Mouse (Mus musculus): ENCODE measurements at regions not wholly inside any gene's neighbourhood (a gene's known extent, or its start where the extent isn't known, plus 50 kb on each side); places are given as distances from the start of the nearest gene placed in this dataset.

DNA sequence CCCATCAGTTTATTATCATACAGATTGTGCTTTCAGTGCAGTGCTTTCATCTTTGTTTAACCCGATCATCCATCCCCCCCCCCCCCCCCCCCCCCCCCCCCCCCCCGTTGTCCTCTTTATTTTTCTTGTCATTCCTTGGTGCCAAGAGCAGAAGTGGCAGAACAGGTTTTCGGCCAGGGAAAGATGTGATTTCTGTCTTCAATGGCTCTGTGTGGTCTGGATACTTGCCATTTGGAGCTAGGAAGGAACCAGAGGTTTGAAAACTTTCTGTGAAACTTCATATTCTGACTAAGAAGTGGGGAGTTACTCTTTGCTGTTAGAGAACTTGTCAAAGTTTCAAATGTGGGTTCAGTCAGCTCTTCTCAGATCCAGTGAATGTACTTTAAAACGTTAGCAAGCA lies 231.1 kb upstream of the Tet2 start:
- ATAC-seq (ENCODE audit: low FRiP score, low read depth), result no peak
- no peak overlapping the region for H3K27ac ChIP-seq (replicated peaks; ENCODE audit: low read depth, low read length)

DNA sequence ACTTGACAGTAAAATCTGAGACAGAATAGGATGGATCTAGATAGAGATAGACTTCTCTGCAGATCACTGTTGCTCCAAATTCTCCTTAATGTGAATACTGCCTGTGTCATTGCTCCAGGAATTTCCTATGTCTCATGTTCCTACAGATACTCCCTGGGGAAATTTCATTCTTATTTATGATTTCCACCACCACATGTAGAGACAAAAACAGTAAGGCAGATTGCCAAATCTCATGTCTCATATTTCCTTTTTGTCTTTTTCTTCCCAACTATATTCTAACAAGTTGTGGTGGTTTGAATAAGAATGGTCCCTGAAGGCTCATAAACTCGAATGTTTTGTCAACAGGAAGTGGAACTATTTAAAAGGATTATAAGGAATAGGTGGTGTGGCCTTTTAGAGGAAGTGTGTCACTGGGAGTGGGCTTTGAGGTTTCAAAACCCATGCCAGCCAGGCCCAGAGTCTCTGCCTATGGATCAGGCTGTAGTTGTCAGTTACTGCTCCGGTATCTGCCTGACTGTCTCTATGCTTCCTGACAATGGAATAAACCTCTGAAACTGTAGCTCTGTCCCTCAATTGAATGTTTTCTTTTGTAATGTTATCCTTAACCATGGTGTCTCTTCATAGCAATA lies 234.3 kb upstream of the Tet2 start:
- Histone ChIP-seq H3K4me2 (replicated peaks; ENCODE audit: low read depth, low read length, severe bottlenecking) (no peak overlapping the region), H3K9ac (ENCODE audit: low read depth, low read length, severe bottlenecking) (no peak overlapping the region), H3K27ac (replicated peaks; ENCODE audit: low read depth, low read length) (no peak overlapping the region), H3K4me3 (replicated peaks; ENCODE audit: low read length) (no peak overlapping the region), H3K36me3 (ENCODE audit: control insufficient read depth, insufficient read depth, low read length) (no peaks in the 10 kb centered on the region), H3K27me3 (ENCODE audit: control insufficient read depth, insufficient read depth, low read length) (no peaks in the 10 kb centered on the region), H3K4me1 (ENCODE audit: control insufficient read depth, insufficient read depth, low read length) (no peaks in the 10 kb centered on the region), H3K9me3 (ENCODE audit: control insufficient read depth, low read length) (no peaks in the 10 kb centered on the region)
- DNase-seq (ENCODE audit: low spot score), result peak; percentile 47
- 65% methylated on average over 2 of the region's 2 CpGs for WGBS
- TF ChIP-seq POLR2A (IDR thresholded peaks at IDR 0.05; ENCODE audit: borderline replicate concordance, extremely low read depth, insufficient read depth, insufficient read length), result no peak
- no peak for ATAC-seq (ENCODE audit: low FRiP score, low read depth)

More for the DNA sequence above, 231.1 kb upstream of the Tet2 start:
- Histone ChIP-seq H3K9me3 (ENCODE audit: control insufficient read depth, low read length) (no peaks in the 10 kb centered on the region), H3K4me1 (ENCODE audit: control insufficient read depth, insufficient read depth, low read length) (no peaks in the 10 kb centered on the region), H3K27me3 (ENCODE audit: control insufficient read depth, insufficient read depth, low read length) (no peaks in the 10 kb centered on the region), H3K4me3 (replicated peaks; ENCODE audit: low read length) (no peak overlapping the region), H3K36me3 (ENCODE audit: control insufficient read depth, insufficient read depth, low read length) (no peaks in the 10 kb centered on the region), H3K9ac (ENCODE audit: low read depth, low read length, severe bottlenecking) (no peak overlapping the region), H3K4me2 (replicated peaks; ENCODE audit: low read depth, low read length, severe bottlenecking) (no peak overlapping the region)
- 21% methylated on average over 4 of the region's 4 CpGs for WGBS
- DNase-seq (ENCODE audit: low spot score), result no peak
- no peak for TF ChIP-seq POLR2A (IDR thresholded peaks at IDR 0.05; ENCODE audit: borderline replicate concordance, extremely low read depth, insufficient read depth, insufficient read length)

DNA sequence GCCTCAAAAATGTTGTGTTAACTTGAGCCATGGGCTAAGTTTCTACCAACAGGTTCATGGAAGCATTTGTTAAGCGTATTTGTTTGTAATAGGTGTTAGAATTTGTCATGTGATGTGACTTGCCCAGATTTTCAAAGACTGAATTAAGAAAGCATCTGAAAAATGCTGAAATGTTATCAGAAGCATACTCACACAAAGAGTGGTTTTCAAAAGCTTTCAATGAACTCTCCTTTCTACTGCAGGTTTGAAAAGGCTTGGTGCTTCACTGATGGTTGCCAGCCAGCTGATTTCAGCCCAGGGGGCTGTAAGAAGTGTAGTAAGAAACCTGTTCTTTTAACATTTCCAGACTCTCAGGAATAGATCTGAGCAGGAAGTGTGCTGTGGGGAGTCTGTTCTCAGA lies 238.1 kb upstream of the Tet2 start:
- H3K9ac ChIP-seq (ENCODE audit: low read depth, low read length, severe bottlenecking), result no peak overlapping the region
- TF ChIP-seq POLR2A (IDR thresholded peaks at IDR 0.05; ENCODE audit: borderline replicate concordance, extremely low read depth, insufficient read depth, insufficient read length), result no peak
- no peaks in the 10 kb centered on the region for H3K36me3 ChIP-seq (ENCODE audit: control insufficient read depth, insufficient read depth, low read length)
- H3K4me1 ChIP-seq (ENCODE audit: control insufficient read depth, insufficient read depth, low read length), result no peaks in the 10 kb centered on the region
- WGBS, result 84% methylated on average over 1 of the region's 1 CpGs
- H3K27ac ChIP-seq (replicated peaks; ENCODE audit: low read depth, low read length), result no peak overlapping the region
- ATAC-seq (ENCODE audit: low FRiP score, low read depth), result no peak
- no peaks in the 10 kb centered on the region for H3K9me3 ChIP-seq (ENCODE audit: control insufficient read depth, low read length)
- DNase-seq (ENCODE audit: low spot score), result no peak
- H3K27me3 ChIP-seq (ENCODE audit: control insufficient read depth, insufficient read depth, low read length), result no peaks in the 10 kb centered on the region
- no peak overlapping the region for H3K4me3 ChIP-seq (replicated peaks; ENCODE audit: low read length)
- H3K4me2 ChIP-seq (replicated peaks; ENCODE audit: low read depth, low read length, severe bottlenecking), result no peak overlapping the region

DNA sequence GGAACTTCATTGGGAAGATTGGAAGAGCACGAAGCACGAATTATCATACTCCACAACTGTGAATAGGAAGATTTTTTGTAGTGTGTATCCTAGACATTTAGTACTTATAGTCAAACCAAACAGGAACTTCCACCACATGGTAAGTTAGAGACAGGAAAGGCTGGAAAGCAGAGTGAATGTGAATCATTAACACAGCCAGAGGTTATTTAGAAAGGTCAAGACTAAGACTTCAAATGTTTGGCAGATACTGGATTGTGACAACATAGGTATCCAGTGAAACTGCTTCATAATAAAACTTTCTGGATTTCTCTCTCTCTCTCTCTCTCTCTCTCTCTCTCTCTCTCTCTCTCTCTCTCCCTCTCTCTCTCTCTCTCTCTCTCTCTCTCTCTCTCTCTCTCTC lies 246.4 kb upstream of the Tet2 start:
- H3K9me3 ChIP-seq (ENCODE audit: control insufficient read depth, low read length), result no peaks in the 10 kb centered on the region
- no peak overlapping the region for H3K4me2 ChIP-seq (replicated peaks; ENCODE audit: low read depth, low read length, severe bottlenecking)
- TF ChIP-seq POLR2A (IDR thresholded peaks at IDR 0.05; ENCODE audit: borderline replicate concordance, extremely low read depth, insufficient read depth, insufficient read length), result no peak
- H3K36me3 ChIP-seq (ENCODE audit: control insufficient read depth, insufficient read depth, low read length), result no peaks in the 10 kb centered on the region
- 90% methylated on average over 2 of the region's 2 CpGs for WGBS
- H3K27me3 ChIP-seq (ENCODE audit: control insufficient read depth, insufficient read depth, low read length), result no peaks in the 10 kb centered on the region
- DNase-seq (ENCODE audit: low spot score) (no peak), ATAC-seq (ENCODE audit: low FRiP score, low read depth) (no peak)
- H3K27ac ChIP-seq (replicated peaks; ENCODE audit: low read depth, low read length), result no peak overlapping the region
- H3K9ac ChIP-seq (ENCODE audit: low read depth, low read length, severe bottlenecking), result no peak overlapping the region
- no peak overlapping the region for H3K4me3 ChIP-seq (replicated peaks; ENCODE audit: low read length)
- H3K4me1 ChIP-seq (ENCODE audit: control insufficient read depth, insufficient read depth, low read length), result no peaks in the 10 kb centered on the region

DNA sequence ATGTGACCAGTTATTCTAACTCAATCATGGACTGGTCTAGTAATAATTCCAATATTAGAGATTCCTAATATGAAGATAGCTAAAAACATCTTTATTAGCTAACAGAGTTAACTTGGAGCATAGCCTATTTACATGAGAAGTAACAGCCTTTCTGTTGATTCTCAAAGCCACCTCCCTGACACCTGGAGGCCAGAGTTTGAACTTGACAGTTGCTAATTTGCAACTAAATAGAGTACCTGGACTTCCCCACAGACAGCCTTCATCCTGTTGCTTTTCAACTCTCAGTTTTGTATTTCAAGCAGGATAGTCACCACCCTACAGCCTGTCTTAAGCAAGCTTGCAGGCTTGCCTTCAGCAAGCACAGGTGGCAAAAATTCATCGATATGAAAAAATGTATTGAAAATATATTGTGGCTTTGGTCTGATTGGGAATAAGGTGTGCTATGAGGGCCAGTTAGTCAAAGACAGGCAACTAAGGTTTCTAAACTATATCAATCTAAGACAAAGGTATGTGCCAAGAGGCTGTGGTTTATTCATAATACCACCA lies 264.1 kb upstream of the Tet2 start:
- TF ChIP-seq POLR2A (IDR thresholded peaks at IDR 0.05; ENCODE audit: borderline replicate concordance, extremely low read depth, insufficient read depth, insufficient read length), result no peak
- Histone ChIP-seq H3K36me3 (ENCODE audit: control insufficient read depth, insufficient read depth, low read length) (no peaks in the 10 kb centered on the region), H3K27ac (replicated peaks; ENCODE audit: low read depth, low read length) (no peak overlapping the region), H3K9ac (ENCODE audit: low read depth, low read length, severe bottlenecking) (no peak overlapping the region), H3K4me3 (replicated peaks; ENCODE audit: low read length) (no peak overlapping the region), H3K4me2 (replicated peaks; ENCODE audit: low read depth, low read length, severe bottlenecking) (no peak overlapping the region), H3K27me3 (ENCODE audit: control insufficient read depth, insufficient read depth, low read length) (no peaks in the 10 kb centered on the region), H3K9me3 (ENCODE audit: control insufficient read depth, low read length) (no peaks in the 10 kb centered on the region), H3K4me1 (ENCODE audit: control insufficient read depth, insufficient read depth, low read length) (no peaks in the 10 kb centered on the region)
- 81% methylated on average over 1 of the region's 1 CpGs for WGBS
- ATAC-seq (ENCODE audit: low FRiP score, low read depth), result no peak
- no peak for DNase-seq (ENCODE audit: low spot score)
